Mouse (Mus musculus) limb, embryonic 14.5 days (tissue): Measurements from ENCODE around the gene Dynll1. TPM values are rescaled to one million over a fixed set of nuclear protein-coding genes. Genes with fewer than 3 reads are reported as not detected.

Source experiments
- ATAC-seq: fragments of 200-750 bp; cut with Nextera tagmentation; 2 replicates; pipeline ENCODE4 v1.8.0; 2017; ENCODE audit warnings: low read depth, moderate number of reproducible peaks, moderate TSS enrichment; ENCODE audit not compliant: low FRiP score
- DNase-seq: peaks from one replicate; pipeline ENCODE4 v3.0.0-alpha.2; 2015; ENCODE audit warnings: low spot score
- H3K27ac ChIP-seq: fragments of 300-500 bp; sonication (generic); replicated peaks from 2 replicates; pipeline ENCODE4 v1.5.1; 2014; ENCODE audit warnings: low read depth, mild to moderate bottlenecking, low read length, moderate library complexity, mixed read lengths
- H3K27me3 ChIP-seq: fragments of 300-500 bp; sonication (generic); 2 replicates; pipeline ENCODE4 v1.6.1; 2014; ENCODE audit warnings: low read length, mixed read lengths; ENCODE audit not compliant: control insufficient read depth, insufficient read depth
- H3K36me3 ChIP-seq: fragments of 300-500 bp; sonication (generic); 2 replicates; pipeline ENCODE4 v1.6.1; 2014; ENCODE audit warnings: mild to moderate bottlenecking, low read length, moderate library complexity, mixed read lengths; ENCODE audit not compliant: control insufficient read depth, insufficient read depth
- H3K4me1 ChIP-seq: fragments of 300-500 bp; sonication (generic); 2 replicates; pipeline ENCODE4 v1.6.1; 2014; ENCODE audit warnings: antibody characterized with exemption, low read length, mixed read lengths; ENCODE audit not compliant: control insufficient read depth, insufficient read depth
- H3K4me2 ChIP-seq: fragments of 300-500 bp; sonication (generic); replicated peaks from 2 replicates; pipeline ENCODE4 v1.6.1; 2014; ENCODE audit warnings: low read depth, mild to moderate bottlenecking, low read length, moderate library complexity; ENCODE audit not compliant: severe bottlenecking
- H3K4me3 ChIP-seq: fragments of 300-500 bp; sonication (generic); replicated peaks from 2 replicates; pipeline ENCODE4 v1.5.1; 2014; ENCODE audit warnings: low read length
- H3K9ac ChIP-seq: fragments of 300-500 bp; sonication (generic); 2 replicates; pipeline ENCODE4 v1.6.1; 2014; ENCODE audit warnings: mild to moderate bottlenecking, low read depth, low read length, moderate library complexity; ENCODE audit not compliant: severe bottlenecking
- H3K9me3 ChIP-seq: fragments of 300-500 bp; sonication (generic); 2 replicates; pipeline ENCODE4 v1.6.1; 2016; ENCODE audit warnings: low read length; ENCODE audit not compliant: control insufficient read depth
- POLR2A ChIP-seq: fragments of 200-500 bp; IDR thresholded peaks from 2 replicates; pipeline ENCODE4 v1.8.0; 2012; ENCODE audit warnings: inconsistent platforms, mild to moderate bottlenecking, moderate library complexity, borderline replicate concordance; ENCODE audit not compliant: insufficient read depth, insufficient read length; ENCODE audit errors: extremely low read depth
- WGBS: fragments of 180-500 bp; shearing (Covaris S2); extraction: QIAGEN DNeasy Blood & Tissue Kit; methylation state at CpG from one replicate; pipeline ENCODE4 v1.1.7; 2014; 5-methylcytosine and 5-hydroxymethylcytosine counted together
- polyA plus RNA-seq, 2 experiments: library from polyadenylated mRNA; depleted of rRNA in 1 of 2; stranded (reverse) in 1 of 2; unstranded in 1 of 2; fragments of >200 nt; fragmentation: Nextera tagmentation in 1 of 2; extraction: Ambion mirVana in 1 of 2; gene quantifications; 2 replicates each; pipeline versions ENCODE4 v1.2.1 to v1.2.3; 2012 to 2014

Gene Dynll1
- polyA plus RNA-seq, 2 experiments = 1,052 to 1,814 TPM

DNA sequence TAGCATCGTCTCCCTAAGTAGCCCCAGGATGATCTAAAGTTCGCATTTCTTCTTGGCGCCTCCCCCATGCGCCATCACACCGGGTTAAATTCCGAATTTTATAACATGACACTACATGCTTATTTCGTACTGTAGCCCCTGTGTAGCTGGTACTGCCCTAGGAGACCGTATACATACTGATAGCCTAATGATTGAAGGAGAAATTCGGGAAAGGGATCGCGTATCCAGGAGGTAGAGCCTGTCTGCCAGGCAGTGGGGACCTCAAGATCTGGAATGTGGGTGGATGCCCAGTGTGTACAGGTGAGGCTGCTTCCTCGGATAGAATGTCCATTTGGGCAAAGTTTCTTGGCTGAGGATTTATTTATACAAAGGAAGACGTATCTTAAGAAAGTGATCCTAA, 816 bp upstream of the Dynll1 start:
- Histone ChIP-seq H3K9me3 (no peaks in the 10 kb centered on the region), H3K4me2 (peak overlapping the region; percentile 73), H3K4me3 (peak overlapping the region; percentile 91), H3K9ac (peak overlapping the region; percentile 54), H3K27me3 (no peaks in the 10 kb centered on the region), H3K36me3 (peaks cover 29% of the 10 kb centered on the region), H3K27ac (peak overlapping the region; percentile 76), H3K4me1 (peaks cover 12% of the 10 kb centered on the region; the same call in 1 of the 2 replicates)
- 21% methylated on average over 13 of the region's 13 CpGs for WGBS
- no peak for TF ChIP-seq POLR2A
- no peak for DNase-seq
- no peak for ATAC-seq

DNA sequence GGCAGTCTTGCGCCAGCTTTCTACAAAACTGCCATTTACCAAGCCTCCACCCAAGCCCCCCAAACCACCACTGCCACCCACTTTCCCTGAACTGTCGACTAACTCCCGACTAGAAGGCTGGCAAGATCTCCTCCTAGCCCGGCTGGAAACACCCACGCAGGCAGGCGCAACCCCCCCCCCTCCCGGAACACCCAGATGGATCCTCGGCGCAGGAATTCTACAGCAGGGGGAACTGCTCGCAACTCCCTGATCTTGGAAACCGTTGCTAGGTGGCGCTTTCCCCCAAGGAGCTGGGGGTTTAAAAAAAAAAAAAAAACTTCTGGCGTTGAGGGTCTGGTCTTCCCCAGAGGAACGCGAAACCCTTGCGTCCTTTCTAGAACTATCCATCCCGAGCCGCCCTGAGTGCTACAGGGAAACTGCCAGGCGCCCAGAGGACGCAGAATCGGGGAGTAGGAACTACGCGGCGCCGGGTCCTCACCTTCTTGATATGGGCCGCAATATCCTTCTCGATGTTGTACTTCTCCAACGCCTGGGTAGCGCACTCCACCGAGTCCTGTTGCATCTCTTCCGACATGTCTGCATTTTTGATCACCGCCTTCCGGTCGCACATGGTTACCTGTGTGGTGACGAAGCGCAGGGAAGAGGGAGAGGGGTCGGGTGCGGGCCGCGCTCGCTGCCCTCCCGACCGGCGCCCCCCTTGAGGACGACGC, 609 bp downstream of the Dynll1 start:
- H3K36me3 ChIP-seq = peaks cover 43% of the 10 kb centered on the region
- peak overlapping the region; percentile 88 for H3K9ac ChIP-seq
- ATAC-seq (no peak; the same call in 1 of the 2 replicates), DNase-seq (peak; percentile 76)
- under 1% methylated on average over 40 of the region's 46 CpGs for WGBS
- no peaks in the 10 kb centered on the region for H3K9me3 ChIP-seq
- no peak for TF ChIP-seq POLR2A
- peak overlapping the region; percentile 91 for H3K4me3 ChIP-seq
- H3K4me1 ChIP-seq = peaks cover 12% of the 10 kb centered on the region; the same call in 1 of the 2 replicates
- H3K4me2 ChIP-seq = peak overlapping the region; percentile 76
- H3K27me3 ChIP-seq = no peaks in the 10 kb centered on the region
- H3K27ac ChIP-seq = peak overlapping the region; percentile 89

DNA sequence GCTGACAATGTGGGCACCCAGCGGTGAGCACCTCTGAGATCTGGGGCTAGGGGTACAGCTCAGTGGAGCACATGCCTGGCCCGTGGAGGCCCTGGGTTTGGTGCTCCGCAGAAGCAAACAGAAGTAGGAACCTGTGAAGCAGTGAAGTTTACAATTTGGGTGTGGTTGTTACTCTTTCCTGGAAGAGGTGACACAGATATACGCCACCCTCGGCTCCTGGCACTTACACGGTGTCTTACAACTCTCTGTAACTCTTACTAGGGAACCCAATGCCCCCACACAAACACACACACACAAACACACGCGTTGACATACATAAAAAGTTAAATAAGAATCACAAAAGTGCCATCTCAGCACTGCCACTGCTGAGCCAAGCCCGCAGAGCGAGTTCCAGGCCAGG, 4.5 kb downstream of the Dynll1 start:
- Histone ChIP-seq H3K27ac (no peak overlapping the region), H3K4me3 (no peak overlapping the region), H3K4me2 (no peak overlapping the region), H3K36me3 (peaks cover 61% of the 10 kb centered on the region), H3K9me3 (no peaks in the 10 kb centered on the region), H3K9ac (no peak overlapping the region), H3K27me3 (no peaks in the 10 kb centered on the region), H3K4me1 (peaks cover 9% of the 10 kb centered on the region; the same call in 1 of the 2 replicates)
- 85% methylated on average over 10 of the region's 10 CpGs for WGBS
- no peak for TF ChIP-seq POLR2A
- DNase-seq (no peak), ATAC-seq (no peak)

DNA sequence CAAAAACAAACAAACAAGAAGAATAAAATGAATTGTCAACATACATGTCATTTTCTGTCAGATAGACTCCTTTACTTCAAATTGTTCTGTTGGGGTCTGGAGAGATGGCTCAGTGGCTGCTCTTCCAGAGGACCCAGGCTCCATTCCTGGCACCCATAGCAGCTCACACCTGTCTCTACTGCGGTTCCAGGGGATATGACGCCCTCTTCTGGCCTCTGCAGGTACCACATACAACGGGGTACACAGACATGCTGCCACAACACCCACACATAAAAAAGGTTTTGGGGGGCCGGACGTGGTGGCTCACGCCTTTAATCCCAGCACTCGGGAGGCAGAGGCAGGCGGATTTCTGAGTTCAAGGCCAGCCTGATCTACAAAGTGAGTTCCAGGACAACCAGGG, 6.6 kb downstream of the Dynll1 start:
- no peak for ATAC-seq
- Histone ChIP-seq H3K4me2 (no peak overlapping the region), H3K9me3 (no peaks in the 10 kb centered on the region), H3K36me3 (peaks cover 68% of the 10 kb centered on the region), H3K4me1 (peaks cover 6% of the 10 kb centered on the region; the same call in 1 of the 2 replicates), H3K9ac (no peak overlapping the region), H3K27me3 (no peaks in the 10 kb centered on the region), H3K27ac (no peak overlapping the region), H3K4me3 (no peak overlapping the region)
- whole genome bisulfite sequencing = 88% methylated on average over 8 of the region's 8 CpGs
- no peak for DNase-seq
- no peak for TF ChIP-seq POLR2A

DNA sequence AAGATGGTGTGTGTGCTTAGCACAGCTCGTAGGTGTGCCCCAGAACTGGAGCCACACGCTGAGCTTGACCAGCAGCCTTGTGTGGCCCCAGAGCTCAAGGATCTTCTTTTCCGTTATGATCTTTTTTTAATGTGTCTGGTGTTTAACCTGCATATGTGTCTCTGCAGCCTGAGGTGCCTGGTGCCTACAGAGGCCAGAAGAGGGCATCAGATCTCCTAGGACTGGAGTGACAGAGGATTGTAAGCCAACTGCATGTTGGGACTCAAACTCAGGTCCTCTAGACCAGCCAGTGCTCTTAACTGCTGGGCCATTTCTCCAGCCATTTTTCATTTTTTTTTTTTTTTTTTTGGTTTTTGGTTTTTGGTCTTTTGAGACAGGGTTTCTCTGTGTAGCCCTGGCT, 16.1 kb downstream of the Dynll1 start:
- H3K4me1 ChIP-seq = peaks cover 5% of the 10 kb centered on the region; the same call in 1 of the 2 replicates
- no peak overlapping the region for H3K9ac ChIP-seq
- H3K9me3 ChIP-seq = no peaks in the 10 kb centered on the region
- no peak overlapping the region for H3K27ac ChIP-seq
- ATAC-seq = no peak
- no peak overlapping the region for H3K4me3 ChIP-seq
- H3K4me2 ChIP-seq = no peak overlapping the region
- TF ChIP-seq POLR2A = no peak
- H3K27me3 ChIP-seq = no peaks in the 10 kb centered on the region
- 93% methylated on average over 3 of the region's 3 CpGs for WGBS
- DNase-seq = no peak
- H3K36me3 ChIP-seq = peaks cover 42% of the 10 kb centered on the region
